Mouse (Mus musculus): ENCODE measurements around the gene Bcorl1. TPM values are rescaled to one million over a fixed set of nuclear protein-coding genes. Genes with fewer than 3 reads are reported as not detected.

The Bcorl1 gene
- polyA plus RNA-seq, 1 experiment from 2014 or later: 3.0 TPM

- Histone ChIP-seq H3K4me2 (ENCODE audit: low read length) (peak overlapping the region; percentile 53; the same call in 1 of the 2 replicates), H3K27ac (no peak overlapping the region), H3K36me3 (ENCODE audit: insufficient read depth, low read length) (no peaks in the 10 kb centered on the region), H3K4me1 (replicated peaks; ENCODE audit: insufficient read depth, low read length) (no peaks in the 10 kb centered on the region), H3K27me3 (ENCODE audit: insufficient read depth, low read length) (no peaks in the 10 kb centered on the region), H3K4me3 (replicated peaks; ENCODE audit: low read depth, low read length) (no peak overlapping the region; the same call in 1 of the 2 replicates), H3K9ac (ENCODE audit: low read depth, low read length) (no peak overlapping the region), H3K9me3 (replicated peaks; ENCODE audit: low read length) (no peaks in the 10 kb centered on the region)
- ATAC-seq (replicated peaks; ENCODE audit: low FRiP score, low read depth) (no peak), DNase-seq (ENCODE audit: low spot score) (no peak)
- no peak for TF ChIP-seq CTCF (IDR thresholded peaks at IDR 0.05; ENCODE audit: low read depth)
- WGBS: 26% methylated on average over 7 of the region's 7 CpGs
Measured at GRCm38 (mm10) chrX:48410388-48410776, 69.2 kb downstream of the Bcorl1 start.

- no peak for TF ChIP-seq CTCF (IDR thresholded peaks at IDR 0.05; ENCODE audit: low read depth)
- DNase-seq (ENCODE audit: low spot score) (no peak), ATAC-seq (replicated peaks; ENCODE audit: low FRiP score, low read depth) (no peak)
- Histone ChIP-seq H3K9me3 (replicated peaks; ENCODE audit: low read length) (no peaks in the 10 kb centered on the region), H3K4me3 (replicated peaks; ENCODE audit: low read depth, low read length) (no peak overlapping the region), H3K4me2 (ENCODE audit: low read length) (no peak overlapping the region), H3K9ac (ENCODE audit: low read depth, low read length) (no peak overlapping the region), H3K27me3 (ENCODE audit: insufficient read depth, low read length) (no peaks in the 10 kb centered on the region), H3K27ac (no peak overlapping the region), H3K4me1 (replicated peaks; ENCODE audit: insufficient read depth, low read length) (no peaks in the 10 kb centered on the region), H3K36me3 (ENCODE audit: insufficient read depth, low read length) (no peaks in the 10 kb centered on the region)
- WGBS: 75% methylated on average over 6 of the region's 6 CpGs
Measured at GRCm38 (mm10) chrX:48412629-48413028, 71.5 kb downstream of the Bcorl1 start.

GRCm38 (mm10) chrX:48414291-48414690 lies 73.1 kb downstream of the Bcorl1 start:
- Histone ChIP-seq H3K4me3 (replicated peaks; ENCODE audit: low read depth, low read length) (no peak overlapping the region), H3K27ac (no peak overlapping the region), H3K27me3 (ENCODE audit: insufficient read depth, low read length) (no peaks in the 10 kb centered on the region), H3K9ac (ENCODE audit: low read depth, low read length) (no peak overlapping the region), H3K4me1 (replicated peaks; ENCODE audit: insufficient read depth, low read length) (no peaks in the 10 kb centered on the region), H3K36me3 (ENCODE audit: insufficient read depth, low read length) (no peaks in the 10 kb centered on the region), H3K9me3 (replicated peaks; ENCODE audit: low read length) (no peaks in the 10 kb centered on the region), H3K4me2 (ENCODE audit: low read length) (no peak overlapping the region)
- ATAC-seq (replicated peaks; ENCODE audit: low FRiP score, low read depth) (no peak), DNase-seq (ENCODE audit: low spot score) (no peak)
- WGBS: 85% methylated on average over 5 of the region's 5 CpGs
- TF ChIP-seq CTCF (IDR thresholded peaks at IDR 0.05; ENCODE audit: low read depth): no peak

- H3K9me3 ChIP-seq (replicated peaks; ENCODE audit: low read length): no peaks in the 10 kb centered on the region
- no peak overlapping the region for H3K4me3 ChIP-seq (replicated peaks; ENCODE audit: low read depth, low read length)
- no peak overlapping the region for H3K27ac ChIP-seq
- no peaks in the 10 kb centered on the region for H3K4me1 ChIP-seq (replicated peaks; ENCODE audit: insufficient read depth, low read length)
- H3K4me2 ChIP-seq (ENCODE audit: low read length): no peak overlapping the region
- no peaks in the 10 kb centered on the region for H3K27me3 ChIP-seq (ENCODE audit: insufficient read depth, low read length)
- DNase-seq (ENCODE audit: low spot score) (no peak), ATAC-seq (replicated peaks; ENCODE audit: low FRiP score, low read depth) (no peak)
- 79% methylated on average over 2 of the region's 2 CpGs for WGBS
- H3K36me3 ChIP-seq (ENCODE audit: insufficient read depth, low read length): no peaks in the 10 kb centered on the region
- no peak overlapping the region for H3K9ac ChIP-seq (ENCODE audit: low read depth, low read length)
- no peak for TF ChIP-seq CTCF (IDR thresholded peaks at IDR 0.05; ENCODE audit: low read depth)
Measured at GRCm38 (mm10) chrX:48418417-48418816, 77.3 kb downstream of the Bcorl1 start.

GRCm38 (mm10) chrX:48422986-48423385 lies 81.8 kb downstream of the Bcorl1 start:
- TF ChIP-seq CTCF (IDR thresholded peaks at IDR 0.05; ENCODE audit: low read depth): peak; percentile 93
- 33% methylated on average over 4 of the region's 4 CpGs for WGBS
- no peak for ATAC-seq (replicated peaks; ENCODE audit: low FRiP score, low read depth)

GRCm38 (mm10) chrX:48423671-48424070 lies 82.5 kb downstream of the Bcorl1 start:
- H3K4me2 ChIP-seq (ENCODE audit: low read length): no peak overlapping the region
- DNase-seq (ENCODE audit: low spot score) (no peak), ATAC-seq (replicated peaks; ENCODE audit: low FRiP score, low read depth) (no peak)
- H3K4me3 ChIP-seq (replicated peaks; ENCODE audit: low read depth, low read length): no peak overlapping the region
- H3K27ac ChIP-seq: no peak overlapping the region
- H3K36me3 ChIP-seq (ENCODE audit: insufficient read depth, low read length): no peaks in the 10 kb centered on the region
- no peak overlapping the region for H3K9ac ChIP-seq (ENCODE audit: low read depth, low read length)
- TF ChIP-seq CTCF (IDR thresholded peaks at IDR 0.05; ENCODE audit: low read depth): no peak
- no peaks in the 10 kb centered on the region for H3K27me3 ChIP-seq (ENCODE audit: insufficient read depth, low read length)
- WGBS: 62% methylated on average over 1 of the region's 1 CpGs
- no peaks in the 10 kb centered on the region for H3K4me1 ChIP-seq (replicated peaks; ENCODE audit: insufficient read depth, low read length)
- H3K9me3 ChIP-seq (replicated peaks; ENCODE audit: low read length): no peaks in the 10 kb centered on the region

More at GRCm38 (mm10) chrX:48422986-48423385, 81.8 kb downstream of the Bcorl1 start:
- DNase-seq (ENCODE audit: low spot score): peak; percentile 78
- no peak overlapping the region for H3K9ac ChIP-seq (ENCODE audit: low read depth, low read length)
- no peaks in the 10 kb centered on the region for H3K4me1 ChIP-seq (replicated peaks; ENCODE audit: insufficient read depth, low read length)
- no peaks in the 10 kb centered on the region for H3K36me3 ChIP-seq (ENCODE audit: insufficient read depth, low read length)
- H3K27ac ChIP-seq: no peak overlapping the region
- H3K4me3 ChIP-seq (replicated peaks; ENCODE audit: low read depth, low read length): no peak overlapping the region
- no peaks in the 10 kb centered on the region for H3K27me3 ChIP-seq (ENCODE audit: insufficient read depth, low read length)
- no peak overlapping the region for H3K4me2 ChIP-seq (ENCODE audit: low read length)
- H3K9me3 ChIP-seq (replicated peaks; ENCODE audit: low read length): no peaks in the 10 kb centered on the region

DNA sequence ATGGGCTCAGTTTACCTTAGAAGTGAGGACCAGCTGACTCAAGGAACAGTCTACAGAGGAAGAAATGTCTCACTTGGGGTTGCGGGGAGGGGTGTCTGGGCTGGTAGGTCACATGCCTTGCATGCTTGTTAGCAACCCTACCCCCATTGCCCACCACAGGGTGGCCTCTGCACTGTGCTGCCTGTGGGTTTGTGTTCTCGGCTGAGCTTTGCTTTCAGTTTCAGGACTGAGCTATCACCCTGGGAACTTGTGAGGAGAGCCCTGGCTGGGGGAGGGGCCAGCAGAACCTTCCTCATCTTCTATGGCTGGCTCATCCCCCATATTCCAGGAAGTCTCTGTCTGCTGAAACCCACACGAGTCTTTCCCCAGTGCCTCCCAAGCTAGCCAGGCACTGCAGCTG lies 83.4 kb downstream of the Bcorl1 start:
- peak overlapping the region; percentile 27 for H3K4me2 ChIP-seq (ENCODE audit: low read length)
- H3K9me3 ChIP-seq (replicated peaks; ENCODE audit: low read length): no peaks in the 10 kb centered on the region
- ATAC-seq (replicated peaks; ENCODE audit: low FRiP score, low read depth): peak; percentile 58
- no peak for TF ChIP-seq CTCF (IDR thresholded peaks at IDR 0.05; ENCODE audit: low read depth)
- H3K27ac ChIP-seq: no peak overlapping the region
- H3K9ac ChIP-seq (ENCODE audit: low read depth, low read length): no peak overlapping the region
- no peaks in the 10 kb centered on the region for H3K27me3 ChIP-seq (ENCODE audit: insufficient read depth, low read length)
- no peaks in the 10 kb centered on the region for H3K4me1 ChIP-seq (replicated peaks; ENCODE audit: insufficient read depth, low read length)
- 47% methylated on average over 3 of the region's 3 CpGs for WGBS
- peak; percentile 45 for DNase-seq (ENCODE audit: low spot score)
- no peak overlapping the region for H3K4me3 ChIP-seq (replicated peaks; ENCODE audit: low read depth, low read length)
- H3K36me3 ChIP-seq (ENCODE audit: insufficient read depth, low read length): no peaks in the 10 kb centered on the region

Measured in kidney, postnatal 0 days (tissue).